Mouse (Mus musculus) urinary bladder, adult 18-20 months (tissue): ENCODE results near the gene Fam84a.

Source experiments
- DNase-seq, 2 experiments: peaks; one replicate each; pipeline ENCODE4 v3.0.0; 2022; ENCODE audit warnings: low spot score in 2 of 2, mixed read lengths in 2 of 2

The Fam84a gene

GRCm38 (mm10) chr12:14151921-14152320 is at the start of gene Fam84a:
Gene Fam84a, minus strand, starts transcription at chr12:14152054.
- peak; percentile 94 to 95 for DNase-seq

- no peak for DNase-seq
These were observed 43.6 kb upstream of the Fam84a start for GRCm38 (mm10) chr12:14195479-14195878.

GRCm38 (mm10) chr12:14186689-14187195 is 34.9 kb upstream of the Fam84a start:
- no peak for DNase-seq

- no peak for DNase-seq
These were observed 13.9 kb upstream of the Fam84a start for GRCm38 (mm10) chr12:14165713-14166112.

GRCm38 (mm10) chr12:14164936-14165335 is 13.1 kb upstream of the Fam84a start:
- no peak for DNase-seq

GRCm38 (mm10) chr12:14152426-14152825 is 572 bp upstream of the Fam84a start:
- peak in 1 of 2 experiments; percentile 3 for DNase-seq

- peak; percentile 3 to 46 for DNase-seq
These were observed 770 bp downstream of the Fam84a start for GRCm38 (mm10) chr12:14150936-14151631.

GRCm38 (mm10) chr12:14150568-14150909 is 1.3 kb downstream of the Fam84a start:
- DNase-seq: peak; percentile 7 to 52

GRCm38 (mm10) chr12:14149843-14150567 is 1.8 kb downstream of the Fam84a start:
- DNase-seq: peak; percentile 64 to 73

GRCm38 (mm10) chr12:14149022-14149842 is 2.6 kb downstream of the Fam84a start:
- DNase-seq: no peak

- no peak for DNase-seq
These were observed 14.8 kb downstream of the Fam84a start for GRCm38 (mm10) chr12:14137046-14137445.

- DNase-seq: no peak
These were observed 37.1 kb downstream of the Fam84a start for GRCm38 (mm10) chr12:14114730-14115129.

GRCm38 (mm10) chr12:14096944-14097343 is 54.9 kb downstream of the Fam84a start:
- no peak for DNase-seq
